Mouse (Mus musculus) brain, embryonic 14.5 days (tissue): ENCODE measurements around the gene Mcu.

Experiments
- CTCF ChIP-seq: fragments of 200-500 bp; IDR thresholded peaks from 2 replicates; pipeline ENCODE4 v1.5.1; 2012; ENCODE audit warnings: inconsistent platforms, mild to moderate bottlenecking, moderate library complexity, borderline replicate concordance; ENCODE audit not compliant: insufficient read depth, insufficient read length; ENCODE audit errors: extremely low read depth
- POLR2A ChIP-seq: fragments of 200-500 bp; IDR thresholded peaks from 2 replicates; pipeline ENCODE4 v1.6.1; 2012; ENCODE audit warnings: mild to moderate bottlenecking, inconsistent platforms, borderline replicate concordance; ENCODE audit not compliant: poor library complexity, insufficient read depth, insufficient read length, severe bottlenecking; ENCODE audit errors: extremely low read depth

- no peak for TF ChIP-seq CTCF
- no peak for TF ChIP-seq POLR2A
Observed at GRCm38 (mm10) chr10:59517201-59517600, 99.3 kb downstream of the Mcu start.
